Mouse (Mus musculus): ENCODE data around the gene Mpv17l2. TPM values are rescaled to one million over a fixed set of nuclear protein-coding genes. Genes with fewer than 3 reads are reported as not detected.
A peak's percentile ranks its signal among the peaks of the same experiment; 100 is the strongest.

Mpv17l2 gene
- total RNA-seq (2021) = 10 to 100 TPM; 26.9 to 27.5 TPM
- long read RNA-seq, experiment 1, transcript Mpv17l2-201 (5 exons, 980 nt) = major isoform, 31 of 35 reads
- long read RNA-seq, experiment 1, partial matches to known transcripts = 0 of 35 reads
- long read RNA-seq, experiment 1, other reads (novel, unspliced or antisense) = 3 of 35 reads
- long read RNA-seq, experiment 2, transcript Mpv17l2-201 (5 exons, 980 nt) = major isoform, 9 of 12 reads
- long read RNA-seq, experiment 2, partial matches to known transcripts = 1 of 12 reads
- long read RNA-seq, experiment 2, other reads (novel, unspliced or antisense) = 2 of 12 reads

DNA sequence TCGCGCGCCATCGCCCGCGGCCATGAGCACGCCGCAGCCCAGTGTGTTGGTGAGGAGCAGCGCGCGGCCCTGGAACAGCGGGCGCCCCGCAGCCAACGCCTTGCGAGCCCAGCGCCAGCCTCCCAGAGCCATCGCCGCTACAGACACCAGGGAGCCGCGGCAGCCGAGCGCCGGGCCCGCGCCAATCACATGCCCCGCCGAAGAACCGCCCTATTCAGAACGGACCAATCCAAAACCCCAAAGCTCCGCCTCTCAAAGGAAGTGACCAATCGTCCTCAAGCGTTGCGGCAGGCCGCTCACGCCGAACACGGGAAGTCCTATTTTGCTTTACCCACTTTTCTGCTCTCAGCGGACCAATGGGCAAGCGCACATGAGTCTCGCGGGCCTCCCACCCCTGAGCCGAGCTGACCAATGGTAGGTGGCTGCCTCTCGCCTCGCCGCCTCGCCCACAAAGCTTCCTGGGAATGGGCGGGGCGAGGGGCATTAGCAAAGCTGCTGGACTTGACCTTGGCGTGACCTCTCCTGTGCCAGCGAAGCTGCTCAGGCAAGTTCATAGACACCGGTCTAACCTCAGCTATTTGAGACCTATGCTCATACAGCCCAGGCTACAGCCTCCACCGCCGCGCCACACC lies at the start of gene Mpv17l2:
Mpv17l2 (minus strand) TSS at position 172 of the 632 bp plus-strand sequence.
- DNase-seq = peak; percentile 97 to 99

DNA sequence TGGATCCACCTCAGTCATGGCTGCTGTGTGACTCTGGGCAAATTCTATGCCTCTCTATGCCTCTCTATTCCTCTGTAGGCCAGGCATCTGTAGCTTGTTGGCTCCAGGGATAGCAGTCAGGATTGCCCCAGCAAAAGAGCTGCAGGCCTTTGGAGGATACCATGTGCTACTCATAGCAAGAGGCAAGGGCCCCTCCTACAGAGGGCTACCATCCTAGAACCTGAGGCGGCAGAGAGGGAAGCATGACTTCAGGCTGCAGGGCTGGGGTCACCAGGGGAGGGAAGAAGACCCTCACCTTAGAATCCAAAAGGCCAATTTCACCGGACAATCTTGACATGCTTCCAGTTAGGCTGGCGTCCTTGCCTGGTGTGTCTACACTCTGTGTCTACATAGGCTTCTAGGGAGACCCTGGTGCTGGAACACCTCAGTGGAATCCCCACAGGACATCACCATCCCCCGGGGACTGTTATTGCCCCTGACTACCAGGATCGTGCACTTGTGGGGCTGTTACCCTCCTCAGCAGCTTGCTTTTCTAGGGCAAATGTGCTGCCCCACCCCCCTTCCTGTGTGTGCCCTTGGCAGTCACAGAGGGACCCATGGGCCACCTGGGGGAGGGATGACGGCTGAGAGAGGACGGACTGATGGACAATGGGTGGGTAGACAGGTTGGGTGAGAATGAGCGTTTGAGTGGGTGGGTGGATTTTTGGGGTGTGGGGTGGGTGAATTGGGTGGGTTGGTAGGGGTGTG lies 48.4 kb upstream of the Mpv17l2 start:
- DNase-seq = no peak

DNA sequence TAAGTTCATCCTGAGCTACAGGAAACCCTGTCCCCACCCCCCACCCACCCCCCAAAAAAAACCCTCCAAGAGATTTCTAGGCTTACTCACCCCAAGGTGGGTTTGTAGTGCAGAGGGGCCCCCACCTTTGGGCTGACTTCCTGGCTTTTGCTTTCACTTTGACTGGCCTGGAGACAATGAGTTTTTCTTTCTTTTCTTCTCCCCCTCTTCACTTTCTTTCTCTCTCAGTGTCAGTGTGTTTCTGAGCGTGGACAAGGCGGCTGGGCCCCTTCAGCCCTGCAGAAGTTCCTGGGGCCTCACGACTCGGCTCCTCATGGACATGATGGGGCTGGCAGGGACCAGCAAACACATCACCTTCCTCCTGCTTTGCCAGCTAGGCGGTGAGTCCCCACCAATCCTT lies 47.5 kb upstream of the Mpv17l2 start, which contains the start of gene Il12rb1:
Il12rb1 (plus strand) TSS at position 211 of the 400 bp plus-strand sequence.
- DNase-seq = no peak

DNA sequence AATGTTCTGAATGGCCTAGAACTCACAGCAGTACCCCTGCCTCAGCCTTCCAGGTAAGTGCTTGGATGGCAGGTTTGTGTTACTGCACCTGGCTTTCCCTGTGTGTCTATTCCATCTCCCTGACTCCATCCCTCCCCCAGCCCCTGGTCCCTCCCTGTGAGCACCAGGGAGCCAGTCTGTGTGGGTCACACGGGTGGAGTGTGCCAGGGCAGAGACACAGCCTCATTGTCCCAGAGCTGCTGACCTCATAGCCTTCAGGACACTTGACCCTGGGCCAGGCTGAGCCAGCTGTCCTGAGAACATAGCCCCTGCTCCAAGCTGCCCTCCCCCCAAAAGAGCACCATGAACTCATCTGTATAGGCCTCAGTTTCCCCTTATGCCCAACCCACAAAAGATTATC lies 46.6 kb upstream of the Mpv17l2 start:
- no peak for DNase-seq

DNA sequence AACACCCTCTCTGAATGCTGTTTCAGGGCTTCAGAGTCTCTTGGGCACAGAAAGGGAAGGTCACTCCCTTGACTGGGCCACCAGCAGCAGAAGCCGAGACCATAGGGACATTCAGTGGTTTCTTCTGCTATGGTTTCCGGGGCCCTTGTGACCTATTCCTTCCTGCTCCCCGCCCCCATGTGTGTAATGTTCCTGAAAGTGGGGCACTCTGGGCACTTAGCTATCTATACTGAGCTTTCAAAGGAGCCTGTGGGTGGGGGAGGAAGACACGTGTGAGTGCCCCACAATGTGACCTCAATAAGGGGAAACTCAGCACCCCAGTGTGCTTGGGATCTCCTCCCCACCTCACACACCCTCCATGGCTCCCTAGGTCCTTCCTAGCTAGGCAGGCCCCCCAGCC lies 45.8 kb upstream of the Mpv17l2 start:
- DNase-seq = peak; percentile 52 to 83

DNA sequence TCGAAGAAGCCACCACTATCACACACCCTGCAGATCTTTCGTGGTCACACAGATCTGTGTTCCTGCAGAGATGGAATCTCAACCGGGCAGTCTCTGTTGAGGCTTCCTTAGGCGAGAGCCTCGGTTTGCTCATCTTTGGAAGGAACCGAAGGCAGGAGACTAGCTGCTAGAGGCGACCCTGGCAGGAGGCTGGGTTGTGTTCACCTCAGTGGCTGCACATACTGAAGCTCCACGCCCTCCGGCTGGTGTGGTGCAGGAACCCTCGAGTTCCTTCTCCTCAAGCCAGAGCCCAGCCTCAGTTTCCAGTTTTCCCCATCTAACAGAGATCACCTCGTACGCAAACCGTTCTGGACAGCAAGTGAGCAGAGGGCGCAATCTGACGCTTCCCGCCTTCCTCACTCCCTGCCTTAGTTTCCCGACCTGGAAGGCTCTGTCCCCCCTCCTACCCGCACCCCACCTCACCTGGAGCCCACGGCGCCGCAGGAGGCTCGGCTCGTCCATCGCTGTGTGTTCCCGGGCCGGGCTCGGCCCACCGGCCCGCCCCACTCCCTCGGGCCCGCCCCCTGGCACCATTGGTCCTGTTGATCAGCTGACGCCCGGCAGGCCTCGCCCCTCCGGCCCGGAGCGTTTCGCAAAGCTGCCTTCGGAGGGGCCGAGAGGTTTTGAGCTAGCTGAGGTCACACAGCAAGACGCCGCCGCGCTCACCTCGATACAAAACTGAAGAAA lies 43.9 kb upstream of the Mpv17l2 start, which contains the start of gene Mast3:
Mast3 (minus strand) TSS at position 574 of the 726 bp plus-strand sequence.
- DNase-seq = peak; percentile 89 to 93

DNA sequence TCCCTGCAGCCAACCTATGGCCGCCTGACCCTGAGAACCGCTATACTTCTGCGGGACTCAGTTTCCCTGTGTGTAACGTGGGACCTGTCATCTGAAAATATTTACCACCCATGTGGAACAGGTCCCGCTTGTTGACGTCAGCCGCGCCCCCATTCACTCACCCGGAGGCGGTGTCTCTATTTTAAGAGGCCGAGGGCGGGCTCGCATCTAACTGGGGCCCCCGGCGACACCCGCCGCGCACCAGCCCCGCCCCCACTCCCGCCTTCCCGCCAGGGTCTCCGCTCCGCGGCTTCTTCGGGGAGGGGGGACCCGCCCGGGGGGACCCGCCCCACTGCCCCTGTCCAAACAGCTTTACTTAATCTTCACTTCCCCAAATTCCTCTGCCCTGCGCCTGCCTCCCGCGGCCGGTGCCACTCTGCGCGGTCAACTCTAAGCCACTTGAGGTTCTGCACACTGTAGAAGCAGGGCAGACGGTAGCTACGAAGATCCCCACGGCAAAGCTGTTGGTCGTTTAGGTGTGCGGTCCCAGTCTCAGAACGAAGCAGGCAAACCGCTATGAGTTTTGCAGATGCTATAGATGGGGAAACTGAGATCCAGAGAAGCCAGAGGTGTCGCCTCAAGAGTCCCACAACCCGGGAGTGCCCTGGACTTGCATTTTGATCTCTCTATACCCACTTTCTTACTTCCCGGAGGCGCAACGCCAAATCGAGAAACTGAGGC lies 43.2 kb upstream of the Mpv17l2 start:
- DNase-seq = peak; percentile 64 to 76

DNA sequence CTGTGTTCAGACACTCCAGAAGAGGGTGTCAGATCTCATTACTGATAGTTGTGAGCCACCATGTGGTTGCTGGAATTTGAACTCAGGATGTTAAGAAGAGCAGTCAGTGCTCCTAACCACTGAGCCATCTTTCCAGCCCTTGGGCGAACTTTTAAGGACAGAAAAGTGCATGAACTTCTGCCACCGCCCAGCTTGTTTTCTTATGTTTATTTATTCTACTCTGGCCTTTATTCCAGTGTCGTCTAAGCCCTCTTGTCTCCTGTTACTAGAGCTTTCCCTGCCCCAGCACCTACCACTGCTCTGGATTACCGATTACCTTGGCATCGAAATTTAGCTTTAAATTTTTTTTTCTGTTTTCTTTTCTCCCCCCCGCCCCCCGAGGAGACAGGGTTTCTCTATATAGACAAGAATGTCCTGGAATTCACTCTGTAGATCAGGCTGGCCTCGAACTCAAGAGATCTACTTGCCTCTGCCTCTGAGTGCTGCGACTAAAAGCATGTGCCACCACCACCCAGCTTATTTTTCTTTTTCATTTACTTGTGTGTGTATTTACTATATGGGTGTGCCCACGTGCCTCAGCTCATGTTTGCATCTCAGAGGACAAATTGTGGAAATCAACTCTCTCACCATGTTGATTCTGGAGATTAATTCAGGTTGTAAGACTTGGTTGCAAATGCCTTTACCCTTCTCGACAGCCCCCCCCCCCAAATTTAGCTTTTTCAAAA lies 42.2 kb upstream of the Mpv17l2 start:
- DNase-seq = no peak

DNA sequence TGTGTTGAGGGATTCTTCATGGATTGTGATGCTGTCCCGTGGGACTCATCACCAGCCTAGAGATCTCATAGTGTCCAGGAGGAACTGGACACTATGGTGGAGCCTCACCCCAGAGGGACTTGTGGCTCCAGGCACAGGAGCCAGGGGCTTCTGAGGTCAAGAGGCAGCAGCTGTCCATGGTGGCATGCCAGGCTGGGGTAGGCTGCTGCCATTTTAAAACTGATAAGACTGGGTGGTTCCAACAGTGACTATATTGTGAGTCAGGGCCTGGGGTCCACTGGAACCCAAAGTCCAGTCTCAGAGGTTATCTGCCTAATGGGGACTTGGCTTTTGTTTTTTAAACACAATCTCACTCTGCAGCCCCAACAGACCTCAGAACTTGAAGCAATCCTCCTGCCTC lies 41.1 kb upstream of the Mpv17l2 start:
- DNase-seq = no peak

DNA sequence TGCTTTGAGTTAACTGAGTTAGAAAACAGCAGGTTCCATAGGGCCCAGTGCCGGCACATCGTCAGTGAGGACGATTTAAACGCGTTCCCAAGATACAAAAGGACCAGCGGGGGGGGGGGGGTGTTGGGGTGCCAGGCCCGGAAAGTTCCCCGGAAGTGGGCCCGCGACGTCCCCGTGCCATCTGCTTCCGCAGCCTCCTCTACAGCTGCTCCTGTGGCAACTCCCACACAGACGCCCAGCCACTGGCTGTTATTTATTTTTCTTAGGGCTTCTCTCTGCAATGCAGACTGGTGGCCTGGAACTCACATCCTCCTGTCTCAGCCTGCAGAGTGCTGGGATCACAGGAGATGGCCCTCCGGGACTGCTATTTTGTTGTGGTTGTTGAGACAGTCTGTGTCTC lies 40.4 kb upstream of the Mpv17l2 start:
- peak in 1 of 2 experiments; percentile 43 for DNase-seq

DNA sequence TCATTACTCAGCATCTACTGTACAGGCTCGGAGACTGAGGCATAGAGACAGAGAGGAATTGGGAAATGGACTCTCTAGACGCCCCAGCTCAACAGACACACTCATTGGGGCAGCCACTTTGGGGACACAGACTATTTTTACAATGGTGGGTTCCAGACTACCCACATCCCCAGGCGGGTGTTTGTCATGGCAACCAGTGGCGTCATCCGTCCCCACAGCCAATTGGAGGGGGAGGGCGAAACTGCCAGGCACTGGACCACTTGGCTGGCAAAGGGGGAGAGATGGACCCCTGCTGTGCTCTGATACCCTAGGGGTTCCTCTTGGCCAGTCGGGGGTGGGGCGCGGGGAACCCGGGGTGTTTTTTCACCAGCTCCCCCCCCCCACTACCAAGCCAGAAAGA lies 39.9 kb upstream of the Mpv17l2 start:
- DNase-seq = no peak

DNA sequence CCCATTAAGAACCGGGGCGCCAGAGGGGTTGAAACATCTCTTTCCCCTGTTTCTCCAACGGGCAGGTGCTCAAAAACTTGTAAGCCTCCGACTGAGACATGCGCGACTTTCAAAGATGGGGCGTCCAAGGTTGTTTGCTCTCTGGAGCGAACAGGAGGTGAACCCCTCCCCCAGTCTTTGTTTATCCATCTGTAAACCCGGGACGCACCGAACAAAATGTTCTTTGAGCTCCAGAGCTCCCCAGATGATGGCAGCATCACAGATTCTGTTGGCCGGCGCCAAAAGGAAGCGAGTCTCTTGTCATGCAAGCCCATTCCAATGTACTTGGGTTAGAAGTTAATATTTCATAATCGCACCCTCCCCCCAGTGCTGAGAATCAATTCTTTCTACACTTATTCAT lies 37.5 kb upstream of the Mpv17l2 start:
- peak; percentile 67 to 78 for DNase-seq

DNA sequence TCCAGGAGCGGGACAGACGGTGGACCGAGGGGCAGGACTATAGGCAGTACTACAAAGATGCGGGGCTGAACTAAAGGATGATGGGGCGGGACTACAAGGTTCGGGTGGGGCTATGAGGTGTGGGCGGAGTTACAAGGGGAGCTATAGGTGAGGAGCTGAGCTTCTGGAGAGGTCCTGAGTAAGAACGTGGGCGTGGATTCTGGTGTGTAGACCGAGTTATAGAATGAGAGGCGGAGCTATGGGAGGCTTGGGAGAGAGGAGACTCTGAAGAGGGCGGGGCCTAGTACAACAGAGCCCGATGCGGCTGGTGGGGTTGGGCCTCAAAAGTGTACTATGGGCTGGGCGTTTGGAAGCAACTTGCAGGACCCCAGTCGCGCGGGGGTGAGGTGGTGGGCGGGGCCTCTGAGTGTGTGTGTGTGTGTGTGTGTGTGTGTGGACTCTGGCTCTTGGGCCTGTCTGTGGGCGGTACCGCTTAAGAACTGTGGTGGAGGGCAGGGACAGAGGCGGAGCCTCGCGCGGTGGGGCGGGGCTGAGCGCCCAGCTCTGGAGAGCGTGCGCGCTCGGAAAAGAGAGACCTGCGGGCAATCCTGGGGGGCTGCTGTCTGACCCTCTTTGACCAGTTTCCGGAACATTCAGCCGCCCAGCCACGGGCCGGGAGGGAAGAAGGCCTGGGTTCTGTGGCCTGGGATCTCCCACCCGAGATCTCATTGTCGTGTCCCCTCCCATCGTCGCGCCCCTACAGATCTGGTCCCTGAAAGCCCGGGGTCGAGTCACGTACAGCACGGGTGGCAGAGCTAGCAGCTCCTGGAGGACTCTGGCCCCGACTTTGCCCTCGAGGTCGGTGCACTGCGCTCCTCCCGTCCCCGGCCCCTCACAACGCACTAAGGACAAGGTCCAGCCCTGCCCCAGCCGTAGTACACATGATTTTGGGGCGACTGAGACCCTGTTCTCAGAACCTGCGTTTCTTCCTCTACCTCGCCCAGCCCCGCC lies 36.6 kb upstream of the Mpv17l2 start:
- peak; percentile 91 to 92 for DNase-seq

DNA sequence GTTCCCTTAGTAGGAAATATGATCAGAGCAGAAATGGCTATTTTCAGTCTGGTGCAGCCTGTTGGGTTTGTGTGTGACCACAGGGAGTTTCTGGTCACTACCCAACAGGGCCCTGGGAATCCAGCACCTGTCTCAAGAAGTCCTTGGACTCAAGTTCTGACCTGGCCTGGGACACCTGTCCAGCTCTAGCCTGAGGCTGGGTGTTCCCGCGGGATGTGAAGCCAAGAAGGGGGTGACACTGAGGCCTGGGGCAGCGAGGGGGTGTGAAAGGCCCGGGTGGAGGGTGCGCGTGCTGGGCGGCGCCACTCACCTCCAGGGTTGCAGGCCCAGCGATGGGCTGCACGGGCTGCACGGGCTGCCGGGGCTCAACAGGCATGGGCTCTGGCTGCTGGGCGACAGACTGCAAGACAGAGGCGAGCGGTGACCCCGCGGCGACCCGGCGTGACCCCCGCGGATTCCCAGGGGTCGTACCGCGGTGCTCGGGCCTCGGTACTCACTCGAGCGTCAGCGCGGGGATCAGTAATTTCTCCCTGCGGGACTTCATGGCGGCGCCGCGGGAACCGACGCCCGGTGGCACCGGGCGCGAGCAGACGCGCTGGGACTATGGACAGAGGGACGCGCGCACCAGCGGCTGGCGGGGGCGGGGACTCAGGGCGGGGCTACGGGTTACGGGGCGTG lies 35.8 kb upstream of the Mpv17l2 start:
- DNase-seq = no peak

DNA sequence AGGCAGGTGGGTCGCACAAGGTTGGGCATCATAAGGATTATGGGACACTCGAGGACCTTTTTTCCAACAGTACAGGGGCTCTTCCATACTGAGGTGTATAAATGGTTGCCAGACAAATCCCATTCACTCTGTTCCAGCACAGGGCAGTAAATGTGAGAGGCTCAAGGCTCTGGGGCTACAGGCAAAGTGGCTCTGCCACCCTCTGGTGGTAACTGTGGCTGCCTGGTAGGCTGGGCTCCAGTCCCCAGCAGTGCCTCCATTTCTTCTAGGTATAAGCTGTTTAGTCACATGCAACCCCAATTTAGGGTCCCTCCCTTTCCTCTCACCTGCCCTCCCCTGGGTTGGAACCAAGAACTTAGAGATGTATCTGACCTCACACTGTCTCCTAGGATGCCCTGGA lies 34.6 kb upstream of the Mpv17l2 start:
- DNase-seq = no peak

DNA sequence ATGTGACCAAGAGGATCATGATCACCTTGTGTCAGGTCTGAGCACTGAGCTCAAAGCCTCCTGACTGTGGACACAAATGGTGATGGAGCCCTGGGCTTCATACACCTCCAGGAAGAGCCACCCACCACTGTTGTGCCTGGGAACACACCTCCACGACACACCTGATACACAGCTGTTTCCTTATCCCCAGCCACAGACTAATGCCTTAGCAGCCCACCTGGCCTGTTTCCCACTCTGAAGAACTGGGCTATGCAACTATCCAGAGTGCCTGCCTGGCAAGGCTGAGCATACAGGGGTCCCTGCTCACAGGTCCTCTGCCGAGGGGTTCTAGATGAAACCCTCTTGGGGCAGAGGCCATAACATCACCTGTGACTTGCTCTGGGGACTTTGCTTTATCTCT lies 33.5 kb upstream of the Mpv17l2 start:
- no peak for DNase-seq

DNA sequence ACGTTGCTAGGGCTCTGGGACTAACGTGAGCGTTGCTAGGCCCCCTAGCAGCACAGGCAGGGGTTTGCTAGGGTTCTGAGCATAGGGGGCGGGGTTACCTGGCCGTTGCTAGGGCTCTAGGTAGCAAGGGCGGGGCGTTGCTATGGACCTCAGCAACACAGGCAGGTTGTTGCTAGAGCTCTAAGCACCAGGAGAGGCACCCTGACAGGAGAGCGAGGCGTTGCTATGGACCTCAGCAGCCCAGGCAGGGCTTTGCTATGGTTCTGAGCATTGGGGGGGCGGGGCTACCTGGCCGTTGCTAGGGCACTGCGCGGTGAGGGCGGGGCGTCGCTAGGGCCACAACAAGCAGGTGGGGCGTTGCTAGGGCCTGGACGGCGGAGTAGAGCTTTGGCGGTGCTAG lies 32.0 kb upstream of the Mpv17l2 start:
- DNase-seq = no peak

DNA sequence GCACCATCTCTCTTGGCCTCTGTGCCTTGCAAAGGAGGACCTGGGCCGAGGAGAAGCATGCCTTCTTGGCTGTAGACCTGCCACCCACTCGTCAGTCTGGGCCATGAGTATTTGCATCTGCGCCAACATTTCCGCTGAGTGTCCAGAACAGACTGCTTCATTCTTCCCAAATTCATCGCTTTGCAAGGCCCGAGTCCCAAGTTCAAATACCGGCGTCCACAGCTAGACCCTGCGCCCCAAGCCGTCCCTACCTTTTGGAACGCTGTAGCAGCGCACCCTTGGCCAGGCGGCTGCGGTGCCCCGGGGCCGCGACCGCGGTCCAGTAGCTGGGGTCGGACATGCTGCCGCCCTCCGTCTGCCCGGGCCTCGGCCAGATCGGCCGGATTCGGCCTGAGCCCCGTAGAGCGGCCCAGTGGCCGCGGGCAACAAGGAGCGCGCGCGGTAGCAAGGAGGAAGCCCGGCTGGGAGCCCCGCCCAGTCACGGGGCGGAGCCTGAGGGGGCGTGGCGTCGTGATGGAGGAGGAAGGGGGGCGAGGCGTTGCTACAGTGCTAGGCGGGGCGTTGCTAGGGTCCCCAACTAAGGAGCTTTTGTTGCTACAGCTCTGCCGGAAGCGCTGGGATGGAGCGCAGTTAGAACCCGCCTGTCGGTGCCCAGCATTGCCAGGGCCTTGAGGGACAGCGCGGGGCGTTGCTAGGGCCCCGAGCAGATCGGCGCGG lies 31.4 kb upstream of the Mpv17l2 start:
- DNase-seq = peak; percentile 97 to 98

Measured in heart, adult 18-20 months (tissue).